ENCODE assay signal across 8 mouse cellular contexts in the genomic region with DNA sequence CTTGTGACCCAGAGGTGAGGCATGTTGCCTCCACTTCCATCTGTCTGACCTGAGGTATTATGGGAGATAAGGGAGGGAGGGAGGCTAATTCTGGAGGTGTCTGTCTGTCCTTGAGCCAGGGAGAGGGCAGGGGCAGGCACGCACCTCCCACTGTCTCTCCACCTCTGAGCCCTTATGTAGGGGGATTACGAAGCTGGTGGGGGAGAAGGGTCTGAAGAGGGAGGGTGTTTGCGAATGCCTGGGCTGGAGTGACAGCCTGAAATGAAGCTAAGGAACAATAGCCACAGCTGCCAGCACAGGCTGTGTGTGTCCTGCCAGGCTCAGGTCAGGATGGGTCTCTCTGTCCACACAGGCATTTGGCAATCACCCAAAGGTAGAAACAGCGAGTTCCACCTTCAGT. TPM values are rescaled to one million over a fixed set of nuclear protein-coding genes. Genes with fewer than 3 reads are reported as not detected.
DNase-seq lines count a peak whose midpoint lies in the region; ATAC-seq lines count a peak whose summit lies in the region.

No protein-coding gene starts in this region.

- 29% methylated on average over 4 of the region's 4 CpGs for WGBS in midbrain, embryonic 10.5 days
- WGBS in midbrain, embryonic 15.5 days: 25% methylated on average over 4 of the region's 4 CpGs
- WGBS in limb, embryonic 12.5 days: 58% methylated on average over 4 of the region's 4 CpGs
- WGBS in stomach, embryonic 16.5 days: 43% methylated on average over 4 of the region's 4 CpGs

- peak overlapping the region; percentile 77 for H3K27ac ChIP-seq in midbrain, embryonic 10.5 days (replicated peaks)
- no peak overlapping the region for H3K27ac ChIP-seq in midbrain, embryonic 15.5 days
- peak overlapping the region; percentile 35; the same call in 1 of the 2 replicates for H3K27ac ChIP-seq in limb, embryonic 12.5 days
- peak overlapping the region; percentile 82 for H3K27ac ChIP-seq in stomach, embryonic 16.5 days (ENCODE audit: low read length)

- ATAC-seq in midbrain, embryonic 15.5 days (replicated peaks): no peak
- ATAC-seq in limb, embryonic 12.5 days (ENCODE audit: insufficient number of reproducible peaks, insufficient read depth, low FRiP score, low TSS enrichment, low read depth): no peak
- no peak for ATAC-seq in stomach, embryonic 16.5 days (ENCODE audit: insufficient read depth, low FRiP score)

- H3K9me3 ChIP-seq in midbrain, embryonic 10.5 days (replicated peaks): no peaks in the 10 kb centered on the region
- H3K9me3 ChIP-seq in midbrain, embryonic 15.5 days: no peaks in the 10 kb centered on the region
- no peaks in the 10 kb centered on the region for H3K9me3 ChIP-seq in limb, embryonic 12.5 days
- H3K9me3 ChIP-seq in stomach, embryonic 16.5 days (replicated peaks; ENCODE audit: control insufficient read depth, low read length): no peaks in the 10 kb centered on the region

- H3K4me3 ChIP-seq in midbrain, embryonic 10.5 days: peak overlapping the region; percentile 87
- no peak overlapping the region for H3K4me3 ChIP-seq in midbrain, embryonic 15.5 days
- H3K4me3 ChIP-seq in limb, embryonic 12.5 days (replicated peaks): peak overlapping the region; percentile 75; the same call in 1 of the 2 replicates
- H3K4me3 ChIP-seq in stomach, embryonic 16.5 days (replicated peaks; ENCODE audit: low read length): peak overlapping the region; percentile 73

- H3K27me3 ChIP-seq in midbrain, embryonic 10.5 days (ENCODE audit: low read depth, poor library complexity, severe bottlenecking): peaks cover 21% of the 10 kb centered on the region; the same call in 1 of the 2 replicates
- peaks cover 5% of the 10 kb centered on the region; the same call in 1 of the 2 replicates for H3K27me3 ChIP-seq in midbrain, embryonic 15.5 days (replicated peaks)
- H3K27me3 ChIP-seq in limb, embryonic 12.5 days: peaks cover 16% of the 10 kb centered on the region
- no peaks in the 10 kb centered on the region for H3K27me3 ChIP-seq in stomach, embryonic 16.5 days (ENCODE audit: control insufficient read depth, insufficient read depth, low read length)

- H3K36me3 ChIP-seq in midbrain, embryonic 10.5 days: peaks cover 8% of the 10 kb centered on the region
- peaks cover under 1% of the 10 kb centered on the region; the same call in 1 of the 2 replicates for H3K36me3 ChIP-seq in midbrain, embryonic 15.5 days (replicated peaks)
- peaks cover 9% of the 10 kb centered on the region for H3K36me3 ChIP-seq in limb, embryonic 12.5 days
- H3K36me3 ChIP-seq in stomach, embryonic 16.5 days (ENCODE audit: control insufficient read depth, insufficient read depth, low read length): no peaks in the 10 kb centered on the region

- no peak overlapping the region for H3K4me2 ChIP-seq in midbrain, embryonic 15.5 days
- H3K4me2 ChIP-seq in limb, embryonic 12.5 days: peak overlapping the region; percentile 98
- peak overlapping the region; percentile 87 for H3K4me2 ChIP-seq in stomach, embryonic 16.5 days (ENCODE audit: low read depth, low read length)

- peaks cover 62% of the 10 kb centered on the region for H3K4me1 ChIP-seq in midbrain, embryonic 10.5 days
- peaks cover 34% of the 10 kb centered on the region for H3K4me1 ChIP-seq in midbrain, embryonic 15.5 days
- peaks cover 21% of the 10 kb centered on the region for H3K4me1 ChIP-seq in limb, embryonic 12.5 days (replicated peaks)
- peaks cover 36% of the 10 kb centered on the region for H3K4me1 ChIP-seq in stomach, embryonic 16.5 days (ENCODE audit: control insufficient read depth, insufficient read depth, low read length)

- DNase-seq in cerebellum, adult 9-10 months: peak; percentile 69
- DNase-seq in cerebellum, postnatal 4 days (ENCODE audit: low spot score in 2 of 2): no peak
- no peak for DNase-seq in midbrain, embryonic 10.5 days (ENCODE audit: low spot score)
- DNase-seq in adrenal gland, postnatal 10 days: no peak
- no peak for DNase-seq in embryo, embryonic 9.5 days (ENCODE audit: extremely low spot score)

- H3K9ac ChIP-seq in midbrain, embryonic 15.5 days: no peak overlapping the region
- H3K9ac ChIP-seq in limb, embryonic 12.5 days (replicated peaks): no peak overlapping the region
- peak overlapping the region; percentile 81 for H3K9ac ChIP-seq in stomach, embryonic 16.5 days (ENCODE audit: low read length)

RNA-seq across cellular contexts. Expression of a gene that starts 2.7 kb away (rescaled TPM):
- polyA plus RNA-seq in midbrain, embryonic 10.5 days (2016; fragmentation: Nextera tagmentation; extraction: Ambion mirVana): 4.9 and 6.0 TPM in 2 replicates
- polyA plus RNA-seq in midbrain, embryonic 15.5 days (2015; fragmentation: Nextera tagmentation; extraction: Ambion mirVana): 2.1 and 2.5 TPM in 2 replicates
- 7.1 and 9.3 TPM in 2 replicates for polyA plus RNA-seq in limb, embryonic 12.5 days (2016; fragmentation: Nextera tagmentation; extraction: Ambion mirVana)
- polyA plus RNA-seq in stomach, embryonic 16.5 days (2015; fragmentation: Nextera tagmentation; extraction: Ambion mirVana): 7.8 and 9.6 TPM in 2 replicates
- 1 to 10 TPM; 5.0 to 6.0 TPM for total RNA-seq in adrenal gland, postnatal 10 days (2021)

RNA-seq across cellular contexts. Expression of a gene that starts 3.0 kb away (rescaled TPM):
- polyA plus RNA-seq in midbrain, embryonic 10.5 days (2016; fragmentation: Nextera tagmentation; extraction: Ambion mirVana): 23.2 and 24.7 TPM in 2 replicates
- polyA plus RNA-seq in midbrain, embryonic 15.5 days (2015; fragmentation: Nextera tagmentation; extraction: Ambion mirVana): 22.0 and 25.1 TPM in 2 replicates
- 28.4 TPM in 2 replicates for polyA plus RNA-seq in limb, embryonic 12.5 days (2016; fragmentation: Nextera tagmentation; extraction: Ambion mirVana)
- 22.9 and 23.0 TPM in 2 replicates for polyA plus RNA-seq in stomach, embryonic 16.5 days (2015; fragmentation: Nextera tagmentation; extraction: Ambion mirVana)
- total RNA-seq in adrenal gland, postnatal 10 days (2021): 10 to 100 TPM; 11.5 to 11.7 TPM

RNA-seq across cellular contexts. Expression of a gene that starts 17.7 kb away (rescaled TPM):
- polyA plus RNA-seq in midbrain, embryonic 10.5 days (2016; fragmentation: Nextera tagmentation; extraction: Ambion mirVana): 117 and 118 TPM in 2 replicates
- polyA plus RNA-seq in midbrain, embryonic 15.5 days (2015; fragmentation: Nextera tagmentation; extraction: Ambion mirVana): 80.2 and 83.3 TPM in 2 replicates
- 92.3 and 105 TPM in 2 replicates for polyA plus RNA-seq in limb, embryonic 12.5 days (2016; fragmentation: Nextera tagmentation; extraction: Ambion mirVana)
- 61.4 and 66.5 TPM in 2 replicates for polyA plus RNA-seq in stomach, embryonic 16.5 days (2015; fragmentation: Nextera tagmentation; extraction: Ambion mirVana)
- 10 to 100 TPM; 37.1 to 41.3 TPM for total RNA-seq in adrenal gland, postnatal 10 days (2021)

RNA-seq across cellular contexts. Expression of a gene that starts 19.5 kb away (rescaled TPM):
- 27.7 and 31.8 TPM in 2 replicates for polyA plus RNA-seq in midbrain, embryonic 10.5 days (2016; fragmentation: Nextera tagmentation; extraction: Ambion mirVana)
- polyA plus RNA-seq in midbrain, embryonic 15.5 days (2015; fragmentation: Nextera tagmentation; extraction: Ambion mirVana): 29.7 and 33.0 TPM in 2 replicates
- polyA plus RNA-seq in limb, embryonic 12.5 days (2016; fragmentation: Nextera tagmentation; extraction: Ambion mirVana): 22.9 and 23.8 TPM in 2 replicates
- polyA plus RNA-seq in stomach, embryonic 16.5 days (2015; fragmentation: Nextera tagmentation; extraction: Ambion mirVana): 11.7 and 11.8 TPM in 2 replicates
- 10 to 100 TPM; 18.8 to 29.0 TPM for total RNA-seq in adrenal gland, postnatal 10 days (2021)

RNA-seq across cellular contexts. Expression of a gene that starts 41.6 kb away (rescaled TPM):
- 2.3 and 3.0 TPM in 2 replicates for polyA plus RNA-seq in midbrain, embryonic 10.5 days (2016; fragmentation: Nextera tagmentation; extraction: Ambion mirVana)
- polyA plus RNA-seq in midbrain, embryonic 15.5 days (2015; fragmentation: Nextera tagmentation; extraction: Ambion mirVana): 1.4 and 1.5 TPM in 2 replicates
- polyA plus RNA-seq in limb, embryonic 12.5 days (2016; fragmentation: Nextera tagmentation; extraction: Ambion mirVana): 6.7 and 7.8 TPM in 2 replicates
- 13.3 and 15.8 TPM in 2 replicates for polyA plus RNA-seq in stomach, embryonic 16.5 days (2015; fragmentation: Nextera tagmentation; extraction: Ambion mirVana)
- total RNA-seq in adrenal gland, postnatal 10 days (2021): 1 to 10 TPM; 1.4 to 1.7 TPM
